Mouse (Mus musculus) C2C12 (cell line): Measurements from ENCODE around the gene Mvp.

Experiments
- CEBPB ChIP-seq: IDR thresholded peaks from one replicate; pipeline ENCODE4 v1.6.1; 2011; ENCODE audit warnings: low read depth, mild to moderate bottlenecking, control low read depth, moderate library complexity
- CTCF ChIP-seq: IDR thresholded peaks from one replicate; pipeline ENCODE4 v1.5.1; 2011; ENCODE audit not compliant: control insufficient read depth, insufficient read depth, insufficient read length
- MAX ChIP-seq: IDR thresholded peaks from one replicate; pipeline ENCODE4 v1.6.1; 2011; ENCODE audit warnings: mild to moderate bottlenecking, control low read depth
- MYOD1 ChIP-seq: IDR thresholded peaks from one replicate; pipeline ENCODE4 v1.6.1; 2011; ENCODE audit warnings: low read depth; ENCODE audit not compliant: control insufficient read depth, insufficient read length
- MYOG ChIP-seq: IDR thresholded peaks from one replicate; pipeline ENCODE4 v1.6.1; 2011; ENCODE audit not compliant: control insufficient read depth, insufficient read length; ENCODE audit errors: extremely low read depth
- USF1 ChIP-seq: IDR thresholded peaks from one replicate; pipeline ENCODE4 v1.6.1; 2011; ENCODE audit warnings: low read depth, mild to moderate bottlenecking, control low read depth, moderate library complexity

DNA sequence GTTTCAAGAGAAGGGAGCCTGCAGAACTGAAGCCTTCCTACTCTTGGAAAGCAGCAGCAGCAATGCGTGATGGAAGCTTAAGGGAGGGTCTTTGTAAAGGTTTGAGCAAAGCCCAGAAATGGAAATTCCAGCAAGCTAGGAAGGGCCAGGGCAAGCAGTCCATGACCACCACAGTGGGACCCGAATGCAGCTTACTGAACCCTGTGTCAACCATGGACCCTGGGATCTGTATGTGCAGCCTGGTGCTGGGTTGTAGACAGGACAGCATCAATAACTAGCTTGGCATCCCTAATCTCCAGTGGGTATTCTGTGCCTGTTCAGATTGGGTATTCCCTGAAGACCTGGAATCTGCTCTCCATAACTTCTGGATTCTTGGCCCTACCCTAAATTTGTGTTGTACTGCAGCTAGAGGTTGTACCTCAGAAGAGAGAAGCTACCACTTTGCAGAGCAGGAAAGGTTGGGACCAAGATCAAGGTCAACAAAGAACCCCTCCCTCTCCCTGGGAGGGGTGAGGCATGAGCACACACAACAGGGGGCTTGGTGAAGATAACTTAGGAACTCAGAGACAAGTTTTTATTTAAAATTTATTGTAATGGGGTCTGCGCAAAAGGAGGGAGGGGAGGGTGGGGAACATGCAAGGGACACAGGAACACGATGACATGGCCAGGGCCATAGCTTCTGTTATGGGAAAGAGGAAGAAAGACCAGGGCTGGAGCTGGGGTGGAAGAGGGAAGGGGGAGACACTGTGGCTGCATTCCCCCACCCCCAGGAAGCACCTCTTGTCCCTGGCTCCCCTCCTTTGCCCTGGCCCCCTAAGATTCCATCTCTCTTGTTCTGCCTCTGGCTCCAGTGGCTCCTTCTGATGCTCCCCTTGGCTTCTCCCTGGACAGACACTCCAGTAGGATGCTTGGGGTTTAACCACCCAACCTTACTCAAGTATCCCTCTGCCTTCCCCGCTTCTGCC is 7.4 kb upstream of the Mvp start:
- no peak for TF ChIP-seq CTCF
- TF ChIP-seq MYOG = no peak
- no peak for TF ChIP-seq CEBPB
- no peak for TF ChIP-seq MAX
- no peak for TF ChIP-seq MYOD1
- TF ChIP-seq USF1 = no peak
